Mouse (Mus musculus) kidney, postnatal 10 days (tissue): ENCODE results near the gene Cd151.

ENCODE experiments used
- DNase-seq: peaks from one replicate; pipeline ENCODE4 v3.0.0; 2021; ENCODE audit warnings: mixed read lengths

Gene Cd151

DNA sequence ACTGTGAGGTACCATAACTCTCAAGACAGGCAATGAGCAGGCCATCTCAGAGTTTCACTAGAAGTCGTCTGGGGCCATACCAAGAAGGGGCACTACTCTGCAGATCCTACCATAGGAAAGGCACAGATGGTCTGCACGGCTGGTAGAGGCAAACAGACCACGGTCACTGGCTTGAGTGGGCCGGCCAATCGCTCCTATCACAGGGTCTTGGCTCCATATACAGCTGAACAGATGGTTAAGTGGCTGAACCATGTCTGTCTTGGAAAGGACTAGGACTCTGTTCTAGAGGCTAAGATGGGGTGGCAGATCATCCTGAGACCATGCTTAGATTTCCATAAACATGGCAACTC lies 35.3 kb downstream of the Cd151 start:
- DNase-seq = no peak

- no peak for DNase-seq
Observed at GRCm38 (mm10) chr7:141506278-141506677, 39.1 kb downstream of the Cd151 start.

DNA sequence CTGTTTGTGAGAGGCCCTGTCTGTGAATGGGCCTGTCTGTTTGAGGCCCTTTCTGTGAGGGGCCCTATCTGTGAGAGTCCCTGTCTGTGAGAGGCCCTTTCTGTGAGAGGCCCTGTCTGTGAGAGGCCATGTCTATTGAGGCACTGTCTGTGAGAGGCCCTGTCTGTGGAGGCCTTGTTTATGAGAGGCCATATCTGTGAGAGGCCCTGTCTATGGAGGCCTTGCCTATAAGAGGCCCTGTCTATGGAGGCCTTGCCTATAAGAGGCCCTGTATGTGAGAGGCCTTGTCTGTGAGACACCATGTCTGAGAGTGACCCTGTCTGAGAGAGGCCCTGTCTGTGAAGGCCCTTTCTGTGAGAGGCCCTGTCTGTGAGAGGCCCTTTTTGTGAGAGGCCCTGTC lies 41.0 kb downstream of the Cd151 start:
- no peak for DNase-seq

DNA sequence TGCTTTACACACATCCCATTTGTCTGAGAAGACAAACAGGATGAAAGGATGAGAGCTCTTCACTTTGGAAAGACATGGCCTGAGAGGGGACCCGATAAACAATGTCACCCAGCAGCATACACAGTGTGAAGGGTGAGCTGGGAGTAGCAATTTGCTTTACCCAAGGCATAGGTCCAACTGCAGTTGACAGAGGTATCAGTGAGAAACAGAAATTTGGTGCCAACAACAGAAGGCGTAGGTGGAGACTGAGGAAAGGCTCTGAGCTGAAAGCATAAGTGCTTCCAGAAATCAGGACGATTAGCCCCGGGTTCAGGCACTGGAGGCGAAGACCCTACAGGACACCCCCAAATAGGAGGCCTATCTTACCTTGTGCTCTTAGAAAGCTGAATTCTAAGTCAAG lies 43.0 kb downstream of the Cd151 start:
- DNase-seq = no peak

- no peak for DNase-seq
Observed at GRCm38 (mm10) chr7:141510681-141511191, 43.5 kb downstream of the Cd151 start.

- DNase-seq = no peak
Observed at GRCm38 (mm10) chr7:141517638-141518037, 50.4 kb downstream of the Cd151 start.

- DNase-seq = no peak
Observed at GRCm38 (mm10) chr7:141518296-141518695, 51.1 kb downstream of the Cd151 start.

GRCm38 (mm10) chr7:141518926-141519325 lies 51.7 kb downstream of the Cd151 start:
- no peak for DNase-seq

DNA sequence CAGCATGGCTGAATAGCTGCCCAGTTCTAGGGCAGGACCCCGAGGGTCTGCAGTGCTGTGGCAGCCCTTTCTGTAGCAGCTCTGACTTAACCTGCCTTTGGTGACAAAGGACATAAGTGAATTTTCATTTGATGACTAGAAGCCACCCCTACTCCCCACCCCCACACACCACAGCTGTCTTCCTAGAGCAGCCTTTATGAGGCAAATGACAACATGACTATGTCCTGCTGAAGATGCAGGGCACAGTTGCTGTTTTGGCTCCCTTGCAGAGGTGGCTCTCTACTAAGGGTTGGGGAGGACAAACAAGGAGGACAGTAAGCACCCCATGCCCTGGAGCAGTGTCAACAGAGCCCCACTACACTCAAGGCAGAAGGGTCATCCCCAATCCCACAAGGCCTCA lies 52.6 kb downstream of the Cd151 start:
- no peak for DNase-seq
